Mouse (Mus musculus) T-helper 17 cell (primary cell): ENCODE measurements at regions not wholly inside any gene's neighbourhood (a gene's known extent, or its start where the extent isn't known, plus 50 kb on each side); places are given as distances from the start of the nearest gene placed in this dataset.

Experiments used
- in situ Hi-C, 2 experiments: fragments of 300-600 bp; cut with MboI, MseI; formaldehyde crosslinking; loops; 1 replicate in 1 of 2; 2 replicates in 1 of 2; pipeline ENCODE4 v1.15.1; 2025; ENCODE audit warnings: high pct_unique_total_duplicates in 2 of 2

DNA sequence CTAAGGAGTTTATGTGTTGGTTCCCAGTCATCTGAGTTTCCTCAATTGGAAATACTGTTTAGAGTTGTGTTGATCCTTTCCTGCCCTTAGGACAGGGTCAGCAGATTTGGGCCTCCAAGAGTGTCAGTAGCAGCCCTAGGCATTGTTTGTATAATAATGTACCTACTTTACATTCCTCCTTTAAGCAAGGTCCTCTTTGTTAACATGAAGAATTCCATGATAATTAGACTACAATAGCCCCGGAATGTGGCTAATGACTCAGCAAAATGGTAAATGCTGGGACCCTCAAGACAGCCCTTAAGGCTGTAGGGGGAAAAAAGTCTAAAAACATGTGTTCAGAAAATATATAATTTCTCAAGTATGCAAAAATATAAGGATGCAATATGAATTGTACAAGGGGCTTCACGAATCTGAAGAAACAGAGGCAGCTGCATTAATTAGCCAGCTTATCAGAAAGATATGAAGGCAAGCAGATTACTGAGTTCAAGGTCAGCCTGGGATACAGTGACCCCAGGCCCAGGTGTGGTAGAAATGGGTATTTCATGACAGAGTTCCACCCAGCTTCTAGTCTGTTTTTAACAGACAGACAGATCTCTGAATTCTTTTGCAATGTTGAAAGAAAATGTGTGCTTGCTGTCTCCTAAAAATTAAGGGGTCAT, 80.1 kb upstream of the Ptprk start:
- in situ Hi-C loops: no loop called here

DNA sequence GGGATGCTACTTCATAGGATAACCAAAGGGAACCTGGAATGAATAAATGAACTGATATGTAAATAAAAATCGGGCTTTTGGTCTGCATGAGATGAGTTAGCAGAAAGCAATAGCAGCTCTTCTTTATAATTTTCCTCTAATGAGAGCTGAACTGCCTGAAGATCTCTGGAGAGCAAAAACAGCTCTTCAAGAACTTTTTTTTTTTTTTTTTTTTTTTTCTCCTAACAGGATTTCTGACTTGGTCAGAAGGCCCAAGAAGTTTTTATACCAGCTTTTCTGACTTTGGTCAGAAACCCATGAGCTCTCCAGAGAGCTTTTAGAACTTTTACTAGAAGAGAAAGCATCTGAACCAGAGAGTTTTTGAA, 79.6 kb upstream of the Ptprk start:
- in situ Hi-C loops: no loop called here

DNA sequence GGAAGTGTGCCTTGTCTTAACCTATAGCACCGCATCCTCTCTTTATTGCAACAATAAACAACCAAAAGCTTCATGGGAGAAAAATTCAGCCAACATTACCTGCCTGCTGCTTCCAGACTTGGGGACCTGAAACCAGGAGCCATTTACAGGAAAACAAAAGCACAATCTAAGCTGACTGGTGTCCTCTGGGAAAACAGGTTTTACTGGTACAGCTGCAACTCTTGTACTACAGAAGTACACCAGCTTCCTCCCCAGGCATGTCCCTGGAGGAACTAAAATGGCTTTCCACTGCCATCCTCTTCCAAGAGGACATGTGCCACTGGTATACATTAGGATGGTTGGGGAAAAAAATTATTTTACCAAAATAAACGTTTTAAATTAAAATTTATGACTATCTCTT, 63.9 kb upstream of the Ptprk start:
- in situ Hi-C loops: loop anchor here in 1 of 2 experiments (10.0 kb wide), 1 partner anchor 934 kb away; no protein-coding TSS in a partner anchor

DNA sequence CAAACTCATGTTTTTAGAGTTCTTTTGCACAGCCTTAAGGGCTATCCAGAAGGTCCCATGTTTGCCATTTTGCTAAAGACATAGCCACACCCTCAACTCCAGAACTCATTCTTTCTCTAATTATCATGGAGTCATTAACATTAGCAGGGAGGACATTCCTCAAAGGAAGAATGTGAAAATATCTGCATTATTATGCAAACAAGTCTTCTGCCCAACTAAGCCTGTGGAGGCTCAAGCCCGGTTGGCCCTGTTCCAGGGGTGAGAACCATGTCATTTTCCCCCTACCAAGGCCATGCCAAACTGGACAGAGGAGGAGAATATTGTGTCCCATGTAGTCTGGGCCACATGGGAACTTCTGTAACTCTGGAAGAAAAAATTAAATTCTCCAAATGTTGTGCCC, 62.5 kb upstream of the Ptprk start:
- in situ Hi-C loops: loop anchor here in 1 of 2 experiments (10.0 kb wide), 1 partner anchor 933 kb away; no protein-coding TSS in a partner anchor

DNA sequence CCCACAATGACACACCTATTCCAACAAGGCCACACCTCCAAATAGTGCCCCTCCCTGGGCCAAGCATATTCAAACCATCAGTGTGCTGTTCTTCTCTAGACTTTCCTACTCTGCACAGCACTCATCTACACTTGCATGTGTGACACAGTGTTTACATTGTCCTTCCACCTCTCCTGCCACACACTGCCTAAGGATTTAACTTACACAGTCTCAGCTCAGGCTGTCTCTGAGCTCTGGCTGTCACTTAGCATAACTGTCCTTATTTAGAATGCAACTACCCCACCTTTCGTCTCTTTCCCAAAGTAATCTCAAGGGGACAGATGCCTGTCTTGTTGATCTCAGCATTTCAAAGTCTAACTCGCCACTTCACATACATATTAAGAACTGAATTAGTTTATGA, 61.2 kb upstream of the Ptprk start:
- in situ Hi-C loops: loop anchor here in 1 of 2 experiments (10.0 kb wide), 1 partner anchor 931 kb away; no protein-coding TSS in a partner anchor

DNA sequence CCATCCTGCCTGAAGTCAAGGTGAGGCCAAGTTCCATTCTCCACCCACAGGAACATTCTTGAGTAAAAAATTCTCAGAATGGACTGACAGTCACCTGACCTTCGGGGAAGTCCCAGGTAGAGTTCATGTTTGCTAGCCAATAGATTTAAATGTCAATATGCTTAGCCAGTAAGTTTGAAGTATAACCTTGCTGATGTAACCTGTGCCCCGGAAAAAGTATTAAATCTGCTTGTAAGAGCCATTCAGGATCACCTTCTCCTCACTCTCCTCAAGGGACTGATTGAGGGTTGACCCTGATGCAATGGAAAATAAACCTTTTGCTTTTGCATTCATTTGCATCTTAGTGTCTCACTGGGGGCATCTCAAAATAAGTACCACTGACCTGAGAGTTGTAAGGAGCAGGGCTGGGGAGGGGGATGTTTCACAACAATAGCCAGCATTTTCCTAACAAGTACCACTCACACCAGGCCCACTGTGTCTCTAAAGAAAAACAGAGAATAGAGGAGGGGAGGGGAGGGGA, 60.3 kb upstream of the Ptprk start:
- in situ Hi-C loops: loop anchor here in 1 of 2 experiments (10.0 kb wide), 1 partner anchor 930 kb away; no protein-coding TSS in a partner anchor
